Mouse (Mus musculus): ENCODE results near the gene Rybp. TPM values are rescaled to one million over a fixed set of nuclear protein-coding genes. Genes with fewer than 3 reads are reported as not detected.

Rybp gene
- polyA plus RNA-seq, 1 experiment from 2014 or later: 5.8 TPM

DNA sequence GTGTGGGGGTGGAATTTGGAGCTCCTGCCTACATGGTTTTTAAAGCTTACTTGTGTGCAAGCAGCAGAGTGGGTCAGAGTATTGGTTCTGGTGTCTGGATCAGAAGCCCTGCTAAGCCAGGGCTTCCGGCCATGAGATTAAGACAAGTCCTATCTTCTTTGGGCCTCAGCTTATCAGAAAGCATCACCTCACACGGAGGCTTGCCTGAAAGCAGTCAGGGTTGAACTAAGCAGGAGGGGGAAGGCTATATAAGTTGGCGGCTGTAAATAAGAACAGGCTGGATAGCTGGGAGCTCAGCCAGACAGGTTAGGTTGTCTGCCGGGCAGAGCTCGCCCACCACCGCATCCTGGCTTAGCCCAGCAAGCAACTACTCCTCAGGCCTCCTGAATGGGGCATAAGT, 99.5 kb downstream of the Rybp start:
- Histone ChIP-seq H3K27ac (ENCODE audit: low read depth) (no peak overlapping the region), H3K27me3 (ENCODE audit: insufficient read depth, low read length) (no peaks in the 10 kb centered on the region), H3K4me2 (ENCODE audit: low read depth, low read length) (no peak overlapping the region), H3K9me3 (ENCODE audit: low read length) (no peaks in the 10 kb centered on the region), H3K4me3 (ENCODE audit: low read depth, low read length) (no peak overlapping the region), H3K36me3 (replicated peaks; ENCODE audit: insufficient read depth, low read length) (no peaks in the 10 kb centered on the region), H3K4me1 (ENCODE audit: insufficient read depth) (peaks cover 5% of the 10 kb centered on the region; the same call in 1 of the 2 replicates), H3K9ac (replicated peaks) (no peak overlapping the region)
- WGBS (ENCODE audit: insufficient replicate concordance): 61% methylated on average over 6 of the region's 6 CpGs
- DNase-seq (no peak), ATAC-seq (no peak)
- TF ChIP-seq CTCF (IDR thresholded peaks at IDR 0.05; ENCODE audit: low read depth): no peak
- no peak for TF ChIP-seq EP300 (IDR thresholded peaks at IDR 0.05; ENCODE audit: low read depth)

DNA sequence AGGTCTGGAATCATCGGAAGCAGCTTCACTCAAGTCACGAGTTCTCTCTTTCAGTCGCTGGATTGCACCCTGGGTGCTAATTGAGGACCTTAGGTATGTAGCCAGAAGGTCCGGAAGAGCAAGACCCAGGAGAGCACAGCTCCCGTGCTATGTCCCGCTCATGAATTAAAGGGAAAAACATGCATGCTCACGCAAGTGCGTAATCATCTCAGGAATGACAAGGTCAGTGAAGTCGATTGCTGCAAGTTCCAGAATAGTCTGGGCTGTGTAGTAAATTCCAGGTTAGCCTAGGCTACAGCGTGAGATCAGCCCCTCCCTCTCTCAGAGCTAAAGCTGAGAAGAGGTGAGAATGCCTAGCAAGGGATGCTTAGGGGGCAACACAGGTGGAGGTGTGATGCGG, 100.5 kb downstream of the Rybp start:
- Histone ChIP-seq H3K36me3 (replicated peaks; ENCODE audit: insufficient read depth, low read length) (no peaks in the 10 kb centered on the region), H3K4me1 (ENCODE audit: insufficient read depth) (peaks cover 5% of the 10 kb centered on the region; the same call in 1 of the 2 replicates), H3K27ac (ENCODE audit: low read depth) (no peak overlapping the region), H3K9ac (replicated peaks) (no peak overlapping the region), H3K9me3 (ENCODE audit: low read length) (no peaks in the 10 kb centered on the region), H3K27me3 (ENCODE audit: insufficient read depth, low read length) (no peaks in the 10 kb centered on the region), H3K4me3 (ENCODE audit: low read depth, low read length) (no peak overlapping the region), H3K4me2 (ENCODE audit: low read depth, low read length) (no peak overlapping the region)
- WGBS (ENCODE audit: insufficient replicate concordance): 82% methylated on average over 11 of the region's 11 CpGs
- TF ChIP-seq CTCF (IDR thresholded peaks at IDR 0.05; ENCODE audit: low read depth): no peak
- TF ChIP-seq EP300 (IDR thresholded peaks at IDR 0.05; ENCODE audit: low read depth): no peak
- ATAC-seq (no peak), DNase-seq (no peak)

DNA sequence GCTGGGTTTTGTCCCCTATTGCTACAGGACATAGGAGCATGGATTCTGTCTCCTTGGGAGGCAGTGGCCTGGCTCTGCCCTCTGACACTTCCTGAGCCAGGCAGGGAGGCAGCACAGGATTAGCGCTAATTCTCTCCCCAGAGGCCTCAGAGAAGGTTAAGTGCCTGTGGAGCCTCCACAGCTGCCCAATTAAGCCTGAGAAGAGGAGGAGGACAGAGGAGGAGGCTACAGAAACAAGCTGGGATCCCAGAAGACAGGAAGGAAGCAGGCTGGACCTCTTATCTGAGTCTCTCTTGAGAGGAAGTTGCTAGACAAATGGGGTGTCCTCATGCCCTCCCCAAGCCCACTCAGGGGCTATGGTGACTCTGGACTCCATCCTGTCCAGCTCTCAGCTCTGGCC, 101.8 kb downstream of the Rybp start:
- Histone ChIP-seq H3K9me3 (ENCODE audit: low read length) (no peaks in the 10 kb centered on the region), H3K4me1 (ENCODE audit: insufficient read depth) (peaks cover 5% of the 10 kb centered on the region; the same call in 1 of the 2 replicates), H3K9ac (replicated peaks) (no peak overlapping the region), H3K27me3 (ENCODE audit: insufficient read depth, low read length) (no peaks in the 10 kb centered on the region), H3K27ac (ENCODE audit: low read depth) (no peak overlapping the region), H3K4me2 (ENCODE audit: low read depth, low read length) (no peak overlapping the region), H3K36me3 (replicated peaks; ENCODE audit: insufficient read depth, low read length) (no peaks in the 10 kb centered on the region), H3K4me3 (ENCODE audit: low read depth, low read length) (no peak overlapping the region)
- ATAC-seq (no peak), DNase-seq (no peak)
- TF ChIP-seq EP300 (IDR thresholded peaks at IDR 0.05; ENCODE audit: low read depth): no peak
- no peak for TF ChIP-seq CTCF (IDR thresholded peaks at IDR 0.05; ENCODE audit: low read depth)
- WGBS (ENCODE audit: insufficient replicate concordance): 38% methylated on average over 1 of the region's 1 CpGs

- H3K4me3 ChIP-seq (ENCODE audit: low read depth, low read length): no peak overlapping the region
- ATAC-seq (no peak), DNase-seq (no peak)
- 71% methylated on average over 3 of the region's 3 CpGs for WGBS (ENCODE audit: insufficient replicate concordance)
- TF ChIP-seq EP300 (IDR thresholded peaks at IDR 0.05; ENCODE audit: low read depth) (no peak), CTCF (IDR thresholded peaks at IDR 0.05; ENCODE audit: low read depth) (no peak)
- H3K27ac ChIP-seq (ENCODE audit: low read depth): no peak overlapping the region
- no peaks in the 10 kb centered on the region for H3K9me3 ChIP-seq (ENCODE audit: low read length)
- no peak overlapping the region for H3K4me2 ChIP-seq (ENCODE audit: low read depth, low read length)
- no peak overlapping the region for H3K9ac ChIP-seq (replicated peaks)
- H3K27me3 ChIP-seq (ENCODE audit: insufficient read depth, low read length): no peaks in the 10 kb centered on the region
- no peaks in the 10 kb centered on the region for H3K36me3 ChIP-seq (replicated peaks; ENCODE audit: insufficient read depth, low read length)
- H3K4me1 ChIP-seq (ENCODE audit: insufficient read depth): peaks cover 2% of the 10 kb centered on the region; the same call in 1 of the 2 replicates
Observed at GRCm38 (mm10) chr6:100183344-100183743, 103.9 kb downstream of the Rybp start.

GRCm38 (mm10) chr6:100180883-100181262, 106.4 kb downstream of the Rybp start:
- TF ChIP-seq EP300 (IDR thresholded peaks at IDR 0.05; ENCODE audit: low read depth) (no peak), CTCF (IDR thresholded peaks at IDR 0.05; ENCODE audit: low read depth) (no peak)
- Histone ChIP-seq H3K4me1 (ENCODE audit: insufficient read depth) (no peaks in the 10 kb centered on the region; the same call in 1 of the 2 replicates), H3K4me2 (ENCODE audit: low read depth, low read length) (no peak overlapping the region), H3K27ac (ENCODE audit: low read depth) (no peak overlapping the region), H3K9me3 (ENCODE audit: low read length) (no peaks in the 10 kb centered on the region), H3K9ac (replicated peaks) (no peak overlapping the region), H3K27me3 (ENCODE audit: insufficient read depth, low read length) (no peaks in the 10 kb centered on the region), H3K4me3 (ENCODE audit: low read depth, low read length) (no peak overlapping the region), H3K36me3 (replicated peaks; ENCODE audit: insufficient read depth, low read length) (no peaks in the 10 kb centered on the region)
- ATAC-seq (no peak), DNase-seq (no peak)
- WGBS (ENCODE audit: insufficient replicate concordance): 52% methylated on average over 4 of the region's 4 CpGs

DNA sequence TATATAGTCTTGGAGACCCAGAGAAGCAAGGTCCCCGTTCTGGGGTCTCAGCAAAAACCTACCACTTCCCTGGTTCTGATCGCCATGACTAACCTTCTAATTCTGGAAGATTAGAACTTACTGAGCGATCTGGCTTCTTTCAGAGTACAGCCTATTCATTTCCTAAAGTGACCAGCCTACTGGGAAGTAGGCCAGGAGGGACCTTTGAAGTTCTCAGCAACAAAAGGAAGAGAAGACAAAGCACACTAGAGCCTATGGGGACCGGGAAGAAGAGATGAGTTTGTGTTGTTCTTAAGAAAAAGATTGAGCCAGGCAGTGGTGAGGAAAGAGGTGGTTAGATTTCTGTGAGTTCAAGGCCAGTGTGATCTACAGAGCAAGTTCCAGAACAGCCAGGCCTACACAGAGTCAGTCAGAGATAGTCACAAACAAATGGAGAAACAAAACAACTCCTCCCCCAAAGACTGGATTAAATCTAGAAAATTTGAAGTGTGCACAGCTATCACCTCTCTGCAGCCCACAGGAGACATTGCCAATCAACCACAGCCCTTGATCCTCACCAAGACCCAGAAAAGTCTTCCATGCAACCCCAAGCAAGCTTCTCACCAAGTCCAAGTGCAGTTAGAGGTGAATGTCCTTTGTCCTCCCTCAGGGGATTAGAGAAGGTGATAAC, 106.9 kb downstream of the Rybp start:
- H3K27me3 ChIP-seq (ENCODE audit: insufficient read depth, low read length): no peaks in the 10 kb centered on the region
- no peak overlapping the region for H3K4me3 ChIP-seq (ENCODE audit: low read depth, low read length)
- ATAC-seq (no peak), DNase-seq (no peak)
- no peaks in the 10 kb centered on the region for H3K4me1 ChIP-seq (ENCODE audit: insufficient read depth)
- no peak overlapping the region for H3K27ac ChIP-seq (ENCODE audit: low read depth)
- H3K36me3 ChIP-seq (replicated peaks; ENCODE audit: insufficient read depth, low read length): no peaks in the 10 kb centered on the region
- H3K9ac ChIP-seq (replicated peaks): no peak overlapping the region
- no peaks in the 10 kb centered on the region for H3K9me3 ChIP-seq (ENCODE audit: low read length)
- no peak overlapping the region for H3K4me2 ChIP-seq (ENCODE audit: low read depth, low read length)
- whole genome bisulfite sequencing (ENCODE audit: insufficient replicate concordance): 71% methylated on average over 4 of the region's 4 CpGs
- TF ChIP-seq CTCF (IDR thresholded peaks at IDR 0.05; ENCODE audit: low read depth): no peak
- no peak for TF ChIP-seq EP300 (IDR thresholded peaks at IDR 0.05; ENCODE audit: low read depth)

All from liver, postnatal 0 days (tissue).